Mouse (Mus musculus) midbrain, embryonic 10.5 days (tissue): ENCODE measurements around the gene Cxcl10. TPM values are rescaled to one million over a fixed set of nuclear protein-coding genes. Genes with fewer than 3 reads are reported as not detected.

Experiments used
- DNase-seq: peaks from one replicate; pipeline ENCODE4 v3.0.0-alpha.2; 2017; ENCODE audit warnings: low spot score
- H3K27ac ChIP-seq: fragments of 300-500 bp; sonication (generic); replicated peaks from 2 replicates; pipeline ENCODE4 v1.5.1; 2016; ENCODE audit warnings: mild to moderate bottlenecking
- H3K27me3 ChIP-seq: fragments of 300-500 bp; sonication (generic); 2 replicates; pipeline ENCODE4 v1.6.1; 2016; ENCODE audit warnings: low read depth, mild to moderate bottlenecking; ENCODE audit not compliant: poor library complexity, severe bottlenecking
- H3K36me3 ChIP-seq: fragments of 300-500 bp; sonication (generic); 2 replicates; pipeline ENCODE4 v1.6.1; 2016; ENCODE audit warnings: mild to moderate bottlenecking, moderate library complexity
- H3K4me1 ChIP-seq: fragments of 300-500 bp; sonication (generic); 2 replicates; pipeline ENCODE4 v1.6.1; 2016
- H3K4me3 ChIP-seq: fragments of 300-500 bp; sonication (generic); 2 replicates; pipeline ENCODE4 v1.5.1; 2016; ENCODE audit warnings: mild to moderate bottlenecking, moderate library complexity
- H3K9me3 ChIP-seq: fragments of 300-500 bp; sonication (generic); replicated peaks from 2 replicates; pipeline ENCODE4 v1.6.1; 2016; ENCODE audit warnings: mild to moderate bottlenecking
- whole genome bisulfite sequencing: fragments of 180-500 bp; shearing (Covaris S2); methylation state at CpG from one replicate; pipeline ENCODE4 v1.1.7; 2016; 5-methylcytosine and 5-hydroxymethylcytosine counted together
- polyA plus RNA-seq: library from polyadenylated mRNA; unstranded; fragments of >200 nt; fragmentation: Nextera tagmentation; extraction: Ambion mirVana; gene quantifications from 2 replicates; pipeline ENCODE4 v1.2.1, GENCODE M21; 2016

The Cxcl10 gene
- polyA plus RNA-seq, 1 experiment from 2014 or later: 0.17 TPM

DNA sequence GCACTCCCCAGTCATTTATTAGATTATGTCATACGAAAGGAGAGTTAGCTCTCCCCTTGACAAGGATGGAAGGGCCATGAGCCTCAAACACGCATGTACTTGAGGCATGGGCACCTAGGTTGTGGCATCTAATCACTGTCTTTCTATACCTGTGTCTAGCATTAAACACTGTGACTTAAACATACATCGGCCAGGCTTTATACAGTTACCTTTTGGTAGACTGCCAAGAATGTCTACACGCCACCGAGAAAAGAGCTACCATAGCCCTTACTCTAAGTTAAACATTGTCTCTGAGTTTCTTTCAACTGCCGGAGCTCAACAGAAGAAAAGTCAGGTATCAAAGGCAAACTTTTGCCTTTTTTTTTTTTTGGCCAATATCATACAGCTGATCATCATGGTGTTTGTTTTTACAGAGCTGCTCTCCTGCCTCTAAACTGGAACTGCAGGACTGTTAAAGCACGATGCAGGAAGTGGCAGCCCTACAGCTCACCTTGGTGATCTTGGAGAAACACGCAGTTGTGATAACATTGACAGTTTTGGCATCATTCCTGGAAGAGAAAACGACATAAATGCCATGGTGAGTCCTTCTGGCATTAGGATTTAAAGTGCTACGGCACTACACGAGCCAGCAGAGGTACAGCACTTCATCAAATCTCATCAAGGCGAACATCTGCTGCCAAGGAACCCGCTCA is 46.4 kb downstream of the Cxcl10 start:
- Histone ChIP-seq H3K9me3 (no peaks in the 10 kb centered on the region), H3K4me1 (no peaks in the 10 kb centered on the region), H3K27ac (no peak overlapping the region), H3K4me3 (no peak overlapping the region), H3K27me3 (no peaks in the 10 kb centered on the region), H3K36me3 (peaks cover 98% of the 10 kb centered on the region)
- 94% methylated on average over 13 of the region's 13 CpGs for WGBS
- DNase-seq: no peak

Other genes starting within 250 kb of the Cxcl10 start
- gene Uso1, start 211.0 kb downstream of the Cxcl10 start, polyA plus RNA-seq: 38.7 and 39.0 TPM in 2 replicates
- gene U90926, start 133.5 kb downstream of the Cxcl10 start, polyA plus RNA-seq: not detected in 2 replicates
- gene Ppef2, start 92.6 kb downstream of the Cxcl10 start, polyA plus RNA-seq: 0.35 and 0.47 TPM in 2 replicates
- 3.9 and 4.5 TPM in 2 replicates for gene Naaa, start 70.7 kb downstream of the Cxcl10 start, polyA plus RNA-seq
- gene Sdad1, start 38.4 kb downstream of the Cxcl10 start, polyA plus RNA-seq: 48.8 and 52.9 TPM in 2 replicates
- not detected in 2 replicates for gene Cxcl9, start 20.8 kb downstream of the Cxcl10 start, polyA plus RNA-seq
- 0.98 and 1.6 TPM in 2 replicates for gene Art3, start 17.1 kb downstream of the Cxcl10 start, polyA plus RNA-seq
- gene Nup54, start 86.3 kb upstream of the Cxcl10 start, polyA plus RNA-seq: 63.4 and 70.0 TPM in 2 replicates
- gene Scarb2, start 157.9 kb upstream of the Cxcl10 start, polyA plus RNA-seq: 9.3 and 11.8 TPM in 2 replicates
- gene Fam47e, start 206.2 kb upstream of the Cxcl10 start, polyA plus RNA-seq: not detected in 2 replicates